Comparison of ENCODE assay signal across 8 mouse cellular contexts in genomic region chr17:84626857-84627305, GRCm38 (mm10). TPM values are rescaled to one million over a fixed set of nuclear protein-coding genes. Genes with fewer than 3 reads are reported as not detected.
DNase-seq lines count a peak whose midpoint lies in the region; ATAC-seq and TF ChIP-seq lines count a peak whose summit lies in the region.

No protein-coding gene starts in this region.

- peak overlapping the region; percentile 61 for H3K4me3 ChIP-seq in embryonic facial prominence, embryonic 12.5 days
- peak overlapping the region; percentile 67 for H3K4me3 ChIP-seq in kidney, embryonic 15.5 days (replicated peaks)
- peak overlapping the region; percentile 50 for H3K4me3 ChIP-seq in neural tube, embryonic 11.5 days (ENCODE audit: low read depth, low read length)

- POLR2A ChIA-PET in Patski (lab: Charles Lee), result interaction anchor here (1.7 kb wide), 1 partner anchor 10 kb away, joined by 4 read pairs; no protein-coding TSS in a partner anchor

- peaks cover 7% of the 10 kb centered on the region for H3K4me1 ChIP-seq in embryonic facial prominence, embryonic 12.5 days
- H3K4me1 ChIP-seq in kidney, embryonic 15.5 days, result peaks cover 7% of the 10 kb centered on the region
- peaks cover 4% of the 10 kb centered on the region for H3K4me1 ChIP-seq in neural tube, embryonic 11.5 days (ENCODE audit: control insufficient read depth, insufficient read depth, low read length)

- H3K9ac ChIP-seq in embryonic facial prominence, embryonic 12.5 days, result peak overlapping the region; percentile 58
- H3K9ac ChIP-seq in kidney, embryonic 15.5 days, result peak overlapping the region; percentile 58
- H3K9ac ChIP-seq in neural tube, embryonic 11.5 days (ENCODE audit: low read length), result peak overlapping the region; percentile 44

- peak; percentile 54 for ATAC-seq in Patski
- ATAC-seq in embryonic facial prominence, embryonic 12.5 days (ENCODE audit: insufficient number of reproducible peaks, insufficient read depth, low FRiP score, low TSS enrichment), result 0 out of 2 replicates have a peak, but pooled peaks have one; percentile 30
- peak; percentile 77 for ATAC-seq in kidney, embryonic 15.5 days (replicated peaks; ENCODE audit: low FRiP score)
- peak; percentile 41 for ATAC-seq in neural tube, embryonic 11.5 days (ENCODE audit: insufficient read depth, low FRiP score, low TSS enrichment)

- TF ChIP-seq CTCF in Patski (IDR thresholded peaks at IDR 0.05), result peak; percentile 60

- CTCF ChIA-PET in Patski (lab: Charles Lee), result no interaction called here

- in situ Hi-C loops in Patski (cut with MboI; ENCODE audit: low pct_unique_long_range_greater_than_20kb), result no loop called here

- H3K9me3 ChIP-seq in embryonic facial prominence, embryonic 12.5 days, result 0 out of 2 replicates have a peak, but pooled peaks cover 6% of the 10 kb centered on the region
- H3K9me3 ChIP-seq in kidney, embryonic 15.5 days (replicated peaks), result no peaks in the 10 kb centered on the region
- no peaks in the 10 kb centered on the region for H3K9me3 ChIP-seq in neural tube, embryonic 11.5 days (ENCODE audit: control insufficient read depth, low read length)

- peak overlapping the region; percentile 69 for H3K27ac ChIP-seq in embryonic facial prominence, embryonic 12.5 days
- H3K27ac ChIP-seq in kidney, embryonic 15.5 days, result peak overlapping the region; percentile 73
- H3K27ac ChIP-seq in neural tube, embryonic 11.5 days (ENCODE audit: low read depth, low read length), result no peak overlapping the region

- H3K4me2 ChIP-seq in embryonic facial prominence, embryonic 12.5 days (replicated peaks), result peak overlapping the region; percentile 78
- peak overlapping the region; percentile 79 for H3K4me2 ChIP-seq in kidney, embryonic 15.5 days
- H3K4me2 ChIP-seq in neural tube, embryonic 11.5 days (ENCODE audit: low read depth), result peak overlapping the region; percentile 45

- no peaks in the 10 kb centered on the region for H3K36me3 ChIP-seq in embryonic facial prominence, embryonic 12.5 days
- peaks cover 2% of the 10 kb centered on the region; the same call in 1 of the 2 replicates for H3K36me3 ChIP-seq in kidney, embryonic 15.5 days
- H3K36me3 ChIP-seq in neural tube, embryonic 11.5 days (ENCODE audit: control insufficient read depth, insufficient read depth, low read length), result no peaks in the 10 kb centered on the region

- H3K27me3 ChIP-seq in Patski, result no peaks in the 10 kb centered on the region
- H3K27me3 ChIP-seq in embryonic facial prominence, embryonic 12.5 days, result no peaks in the 10 kb centered on the region
- no peaks in the 10 kb centered on the region for H3K27me3 ChIP-seq in kidney, embryonic 15.5 days
- H3K27me3 ChIP-seq in neural tube, embryonic 11.5 days (ENCODE audit: control insufficient read depth, insufficient read depth, low read length), result no peaks in the 10 kb centered on the region

- peak; percentile 30 for DNase-seq in kidney, adult 18-20 months
- DNase-seq in kidney, adult 8-10 months, result no peak
- DNase-seq in Patski (ENCODE audit: low read depth, low spot score), result no peak
- DNase-seq in neural tube, embryonic 11.5 days (ENCODE audit: low spot score), result no peak
- no peak for DNase-seq in thymus, postnatal 10 days (ENCODE audit: low spot score in 2 of 2)
- no peak for DNase-seq in left cerebral cortex, adult 8-10 months (ENCODE audit: low spot score in 2 of 2)

- 20% methylated on average over 9 of the region's 9 CpGs for WGBS in embryonic facial prominence, embryonic 12.5 days
- 19% methylated on average over 9 of the region's 9 CpGs for WGBS in kidney, embryonic 15.5 days
- WGBS in neural tube, embryonic 11.5 days, result 40% methylated on average over 9 of the region's 9 CpGs

RNA-seq across cellular contexts. Expression of gene Dync2li1, which starts 0.6 kb away (rescaled TPM):
- 173 TPM for polyA plus RNA-seq in Patski (2021)
- polyA plus RNA-seq in embryonic facial prominence, embryonic 12.5 days (2016; fragmentation: Nextera tagmentation; extraction: Ambion mirVana), result 38.4 and 39.7 TPM in 2 replicates
- 51.0 and 52.8 TPM in 2 replicates for polyA plus RNA-seq in kidney, embryonic 15.5 days (2015; fragmentation: Nextera tagmentation; extraction: Ambion mirVana)
- 29.6 and 30.4 TPM in 2 replicates for polyA plus RNA-seq in neural tube, embryonic 11.5 days (2014; fragmentation: Nextera tagmentation; extraction: Ambion mirVana)
- 10 to 100 TPM; 21.3 to 24.5 (median 22.5) TPM for total RNA-seq in left cerebral cortex, adult 8-10 months (2022)

RNA-seq across cellular contexts. Expression of gene Abcg8, which starts 49.2 kb away (rescaled TPM):
- polyA plus RNA-seq in Patski (2021), result 0.03 TPM
- polyA plus RNA-seq in embryonic facial prominence, embryonic 12.5 days (2016; fragmentation: Nextera tagmentation; extraction: Ambion mirVana), result 0.09 and 0.19 TPM in 2 replicates
- polyA plus RNA-seq in kidney, embryonic 15.5 days (2015; fragmentation: Nextera tagmentation; extraction: Ambion mirVana), result 0.13 and 0.27 TPM in 2 replicates
- polyA plus RNA-seq in neural tube, embryonic 11.5 days (2014; fragmentation: Nextera tagmentation; extraction: Ambion mirVana), result not detected in 2 replicates
- under 1 TPM in 1 of 4 experiments, not detected in 3; 0.13 TPM for total RNA-seq in left cerebral cortex, adult 8-10 months (2022)

RNA-seq across cellular contexts. Expression of gene Abcg5, which starts 55.9 kb away (rescaled TPM):
- not detected for polyA plus RNA-seq in Patski (2021)
- polyA plus RNA-seq in embryonic facial prominence, embryonic 12.5 days (2016; fragmentation: Nextera tagmentation; extraction: Ambion mirVana), result 2.6 and 3.3 TPM in 2 replicates
- polyA plus RNA-seq in kidney, embryonic 15.5 days (2015; fragmentation: Nextera tagmentation; extraction: Ambion mirVana), result 4.0 TPM in 2 replicates
- 0.16 and 0.52 TPM in 2 replicates for polyA plus RNA-seq in neural tube, embryonic 11.5 days (2014; fragmentation: Nextera tagmentation; extraction: Ambion mirVana)
- under 1 TPM in 1 of 4 experiments, not detected in 3; 0.30 TPM for total RNA-seq in left cerebral cortex, adult 8-10 months (2022)
